Mouse (Mus musculus) intestine, postnatal 0 days (tissue): ENCODE data around the gene Epb41l2. TPM values are rescaled to one million over a fixed set of nuclear protein-coding genes. Genes with fewer than 3 reads are reported as not detected.

Experiments
- ATAC-seq: fragments of 200-750 bp; cut with Nextera tagmentation; 2 replicates; pipeline ENCODE4 v1.8.0; 2017; ENCODE audit warnings: mild to moderate bottlenecking, moderate TSS enrichment, moderate library complexity
- H3K27ac ChIP-seq: fragments of 300-500 bp; sonication (generic); 2 replicates; pipeline ENCODE4 v1.5.1; 2014; ENCODE audit warnings: mild to moderate bottlenecking, low read depth, low read length, moderate library complexity
- H3K27me3 ChIP-seq: fragments of 300-500 bp; sonication (generic); replicated peaks from 2 replicates; pipeline ENCODE4 v1.6.1; 2014; ENCODE audit warnings: low read length, mixed read lengths; ENCODE audit not compliant: control insufficient read depth, insufficient read depth
- H3K36me3 ChIP-seq: fragments of 300-500 bp; sonication (generic); 2 replicates; pipeline ENCODE4 v1.6.1; 2014; ENCODE audit warnings: mild to moderate bottlenecking, moderate library complexity; ENCODE audit not compliant: control insufficient read depth, insufficient read depth
- H3K4me1 ChIP-seq: fragments of 300-500 bp; sonication (generic); replicated peaks from 2 replicates; pipeline ENCODE4 v1.6.1; 2014; ENCODE audit warnings: antibody characterized with exemption, low read length, mixed read lengths; ENCODE audit not compliant: control insufficient read depth, insufficient read depth
- H3K4me2 ChIP-seq: fragments of 300-500 bp; sonication (generic); replicated peaks from 2 replicates; pipeline ENCODE4 v1.6.1; 2014; ENCODE audit warnings: low read depth, mild to moderate bottlenecking, moderate library complexity
- H3K4me3 ChIP-seq: fragments of 300-500 bp; sonication (generic); 2 replicates; pipeline ENCODE4 v1.5.1; 2014; ENCODE audit warnings: low read depth, low read length
- H3K9ac ChIP-seq: fragments of 300-500 bp; sonication (generic); 2 replicates; pipeline ENCODE4 v1.6.1; 2014; ENCODE audit warnings: mild to moderate bottlenecking, low read depth, low read length
- H3K9me3 ChIP-seq: fragments of 300-500 bp; sonication (generic); 2 replicates; pipeline ENCODE4 v1.6.1; 2016; ENCODE audit warnings: mixed run types; ENCODE audit not compliant: control insufficient read depth
- CTCF ChIP-seq: sonication (generic); IDR thresholded peaks from 2 replicates; pipeline ENCODE4 v1.5.1; 2016; ENCODE audit warnings: low read depth, mild to moderate bottlenecking, control low read depth, antibody characterized with exemption, moderate library complexity
- WGBS: fragments of 180-500 bp; shearing (Covaris S2); extraction: QIAGEN DNeasy Blood & Tissue Kit; methylation state at CpG from one replicate; pipeline ENCODE4 v1.1.7; 2014; 5-methylcytosine and 5-hydroxymethylcytosine counted together
- polyA plus RNA-seq: library from polyadenylated mRNA; unstranded; fragments of >200 nt; fragmentation: Nextera tagmentation; extraction: Ambion mirVana; gene quantifications from 2 replicates; pipeline ENCODE4 v1.2.1, GENCODE M21; 2015

Gene Epb41l2
- polyA plus RNA-seq, 1 experiment from 2014 or later, result 13.8 TPM

GRCm38 (mm10) chr10:25453150-25453549 lies 93.6 kb downstream of the Epb41l2 start:
- H3K4me3 ChIP-seq, result no peak overlapping the region
- no peaks in the 10 kb centered on the region for H3K4me1 ChIP-seq
- H3K9ac ChIP-seq, result no peak overlapping the region
- H3K4me2 ChIP-seq, result no peak overlapping the region
- no peak for TF ChIP-seq CTCF
- no peaks in the 10 kb centered on the region for H3K36me3 ChIP-seq
- no peaks in the 10 kb centered on the region for H3K9me3 ChIP-seq
- whole genome bisulfite sequencing, result 72% methylated on average over 9 of the region's 9 CpGs
- ATAC-seq, result no peak
- no peak overlapping the region for H3K27ac ChIP-seq
- no peaks in the 10 kb centered on the region for H3K27me3 ChIP-seq

- ATAC-seq, result no peak
- Histone ChIP-seq H3K9ac (no peak overlapping the region), H3K9me3 (no peaks in the 10 kb centered on the region), H3K27ac (no peak overlapping the region), H3K27me3 (no peaks in the 10 kb centered on the region), H3K4me1 (no peaks in the 10 kb centered on the region), H3K4me2 (no peak overlapping the region), H3K36me3 (no peaks in the 10 kb centered on the region), H3K4me3 (no peak overlapping the region)
- 86% methylated on average over 10 of the region's 10 CpGs for whole genome bisulfite sequencing
- no peak for TF ChIP-seq CTCF
Observed at GRCm38 (mm10) chr10:25453772-25454171, 94.2 kb downstream of the Epb41l2 start.

GRCm38 (mm10) chr10:25457118-25457517 lies 97.5 kb downstream of the Epb41l2 start:
- TF ChIP-seq CTCF, result no peak
- ATAC-seq, result no peak
- H3K9ac ChIP-seq, result no peak overlapping the region

GRCm38 (mm10) chr10:25457996-25458395 lies 98.4 kb downstream of the Epb41l2 start:
- no peak overlapping the region for H3K4me3 ChIP-seq
- no peaks in the 10 kb centered on the region for H3K27me3 ChIP-seq
- TF ChIP-seq CTCF, result no peak
- H3K4me1 ChIP-seq, result no peaks in the 10 kb centered on the region
- no peak overlapping the region for H3K9ac ChIP-seq
- 82% methylated on average over 4 of the region's 4 CpGs for WGBS
- no peak for ATAC-seq
- no peaks in the 10 kb centered on the region for H3K36me3 ChIP-seq
- no peaks in the 10 kb centered on the region for H3K9me3 ChIP-seq
- no peak overlapping the region for H3K4me2 ChIP-seq
- no peak overlapping the region for H3K27ac ChIP-seq

More at GRCm38 (mm10) chr10:25457118-25457517, 97.5 kb downstream of the Epb41l2 start:
- no peak overlapping the region for H3K4me3 ChIP-seq
- no peaks in the 10 kb centered on the region for H3K27me3 ChIP-seq
- no peak overlapping the region for H3K27ac ChIP-seq
- H3K36me3 ChIP-seq, result no peaks in the 10 kb centered on the region
- 76% methylated on average over 6 of the region's 6 CpGs for WGBS
- H3K4me2 ChIP-seq, result no peak overlapping the region
- no peaks in the 10 kb centered on the region for H3K4me1 ChIP-seq
- H3K9me3 ChIP-seq, result no peaks in the 10 kb centered on the region

GRCm38 (mm10) chr10:25461832-25462231 lies 102.2 kb downstream of the Epb41l2 start:
- no peaks in the 10 kb centered on the region for H3K27me3 ChIP-seq
- H3K4me1 ChIP-seq, result no peaks in the 10 kb centered on the region
- TF ChIP-seq CTCF, result no peak
- no peak overlapping the region for H3K4me2 ChIP-seq
- H3K9ac ChIP-seq, result no peak overlapping the region
- ATAC-seq, result no peak
- no peaks in the 10 kb centered on the region for H3K36me3 ChIP-seq
- WGBS, result 73% methylated on average over 1 of the region's 1 CpGs
- H3K9me3 ChIP-seq, result no peaks in the 10 kb centered on the region
- no peak overlapping the region for H3K27ac ChIP-seq
- no peak overlapping the region for H3K4me3 ChIP-seq

- 87% methylated on average over 3 of the region's 3 CpGs for WGBS
- no peaks in the 10 kb centered on the region for H3K9me3 ChIP-seq
- H3K27ac ChIP-seq, result no peak overlapping the region
- no peak overlapping the region for H3K4me2 ChIP-seq
- H3K27me3 ChIP-seq, result no peaks in the 10 kb centered on the region
- H3K4me1 ChIP-seq, result no peaks in the 10 kb centered on the region
- H3K4me3 ChIP-seq, result no peak overlapping the region
- no peak for TF ChIP-seq CTCF
- ATAC-seq, result no peak
- H3K9ac ChIP-seq, result no peak overlapping the region
- no peaks in the 10 kb centered on the region for H3K36me3 ChIP-seq
Observed at GRCm38 (mm10) chr10:25462669-25463068, 103.1 kb downstream of the Epb41l2 start.

GRCm38 (mm10) chr10:25466493-25466892 lies 106.9 kb downstream of the Epb41l2 start:
- no peaks in the 10 kb centered on the region for H3K27me3 ChIP-seq
- no peak for ATAC-seq
- H3K4me3 ChIP-seq, result no peak overlapping the region
- no peaks in the 10 kb centered on the region for H3K4me1 ChIP-seq
- no peak overlapping the region for H3K9ac ChIP-seq
- H3K4me2 ChIP-seq, result no peak overlapping the region
- H3K36me3 ChIP-seq, result peaks cover 9% of the 10 kb centered on the region
- no peak overlapping the region for H3K27ac ChIP-seq
- 63% methylated on average over 2 of the region's 2 CpGs for WGBS
- no peak for TF ChIP-seq CTCF
- no peaks in the 10 kb centered on the region for H3K9me3 ChIP-seq
